Mouse (Mus musculus): ENCODE measurements around the gene Zic5. TPM values are rescaled to one million over a fixed set of nuclear protein-coding genes. Genes with fewer than 3 reads are reported as not detected.

Zic5 gene
- polyA plus RNA-seq (2017; shearing (Covaris generic)): 0.17 TPM

DNA sequence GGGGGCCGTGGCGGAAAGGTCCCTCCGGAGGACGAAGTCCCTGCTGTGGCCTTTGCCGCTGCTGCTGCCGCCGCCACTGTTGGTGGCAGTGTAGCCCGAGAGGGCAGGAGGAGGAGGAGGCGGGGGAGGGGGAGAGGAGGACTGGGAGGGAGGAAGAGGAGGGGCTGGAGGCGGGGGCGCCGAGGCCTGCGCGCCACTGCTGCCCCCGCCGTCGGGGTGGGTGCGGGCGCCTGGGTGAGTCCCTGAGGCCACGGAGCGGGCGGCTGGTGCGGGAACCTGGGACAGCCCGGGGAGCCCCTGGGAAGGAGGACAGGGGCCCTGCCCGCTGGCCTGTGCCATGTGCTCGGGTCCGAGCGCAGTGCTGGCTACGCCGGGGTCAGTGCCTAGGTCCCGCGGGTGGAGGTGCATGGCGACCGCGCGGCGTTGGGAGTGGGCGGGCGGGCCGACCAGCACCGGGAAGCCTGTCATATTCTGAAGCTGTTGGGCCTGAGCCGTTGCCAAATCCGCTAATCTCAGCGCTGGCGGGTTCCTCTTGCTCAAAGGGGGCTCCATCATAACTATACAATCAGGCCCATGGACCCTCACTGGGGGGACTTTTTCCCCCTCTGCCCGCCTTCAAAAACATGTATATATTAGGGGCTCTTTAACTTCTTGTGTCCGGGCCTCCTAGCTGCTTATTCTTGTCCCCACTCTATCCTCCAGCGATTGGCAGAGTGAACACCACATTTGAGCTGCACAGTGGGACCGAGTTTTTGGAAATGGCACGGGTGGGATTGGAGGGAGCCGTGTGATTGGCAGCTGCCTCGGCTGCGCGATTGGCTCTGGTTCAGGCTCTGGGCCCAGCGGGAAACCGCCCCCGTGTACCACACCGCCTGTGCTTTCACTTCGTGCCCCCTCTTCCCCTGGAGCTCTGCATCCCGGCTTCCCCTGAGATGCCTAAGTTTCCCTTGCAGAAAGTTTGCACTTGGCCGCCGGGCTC is at the start of gene Zic5:
Zic5 (minus strand) TSS at position 915 of the 979 bp plus-strand sequence.

DNA sequence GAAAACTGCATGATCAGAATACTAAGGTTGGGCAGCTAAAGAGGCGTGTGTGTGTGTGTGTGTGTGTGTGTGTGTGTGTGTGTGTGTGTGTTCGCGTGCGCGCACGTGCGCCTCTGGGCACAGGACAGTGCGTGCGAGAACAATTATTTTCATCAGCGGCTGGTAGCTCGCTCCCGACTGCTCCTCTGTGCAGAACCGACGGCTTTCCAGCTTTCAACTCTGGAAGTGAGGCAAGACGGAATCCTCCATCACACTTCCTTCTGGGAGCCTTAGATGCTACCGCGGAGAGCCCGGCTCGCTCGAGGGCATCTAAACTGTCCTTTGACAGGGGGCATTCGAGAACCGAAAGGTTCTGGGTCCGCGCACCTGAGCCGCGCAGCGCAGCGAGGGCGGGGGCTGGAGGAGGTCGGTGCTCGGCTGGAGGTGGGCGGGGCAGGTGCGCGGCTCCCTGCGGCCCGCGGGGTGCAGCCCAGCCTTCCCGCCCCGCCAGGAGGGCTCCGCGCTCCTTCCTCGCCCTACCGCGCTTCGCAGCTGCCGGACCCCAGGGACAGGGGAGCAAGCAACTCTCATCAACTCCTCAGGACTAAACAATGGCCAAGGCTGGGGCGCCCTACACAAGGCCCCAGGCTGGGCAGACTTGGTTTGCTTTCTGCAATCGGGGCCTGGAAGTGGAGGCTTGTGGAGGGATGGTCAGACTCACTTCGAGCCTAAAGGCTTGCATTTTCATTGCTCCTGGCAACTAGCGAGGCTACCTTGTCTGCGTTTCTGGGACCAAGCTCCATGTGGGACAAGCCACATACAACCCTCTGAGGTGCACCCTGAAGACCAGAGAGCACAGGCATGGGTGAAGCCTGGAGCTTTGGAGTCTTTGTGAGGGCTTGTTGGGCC is 25.2 kb upstream of the Zic5 start, which contains the start of gene Gm10837:
Gm10837 (plus strand) TSS at position 146 of the 888 bp plus-strand sequence.

DNA sequence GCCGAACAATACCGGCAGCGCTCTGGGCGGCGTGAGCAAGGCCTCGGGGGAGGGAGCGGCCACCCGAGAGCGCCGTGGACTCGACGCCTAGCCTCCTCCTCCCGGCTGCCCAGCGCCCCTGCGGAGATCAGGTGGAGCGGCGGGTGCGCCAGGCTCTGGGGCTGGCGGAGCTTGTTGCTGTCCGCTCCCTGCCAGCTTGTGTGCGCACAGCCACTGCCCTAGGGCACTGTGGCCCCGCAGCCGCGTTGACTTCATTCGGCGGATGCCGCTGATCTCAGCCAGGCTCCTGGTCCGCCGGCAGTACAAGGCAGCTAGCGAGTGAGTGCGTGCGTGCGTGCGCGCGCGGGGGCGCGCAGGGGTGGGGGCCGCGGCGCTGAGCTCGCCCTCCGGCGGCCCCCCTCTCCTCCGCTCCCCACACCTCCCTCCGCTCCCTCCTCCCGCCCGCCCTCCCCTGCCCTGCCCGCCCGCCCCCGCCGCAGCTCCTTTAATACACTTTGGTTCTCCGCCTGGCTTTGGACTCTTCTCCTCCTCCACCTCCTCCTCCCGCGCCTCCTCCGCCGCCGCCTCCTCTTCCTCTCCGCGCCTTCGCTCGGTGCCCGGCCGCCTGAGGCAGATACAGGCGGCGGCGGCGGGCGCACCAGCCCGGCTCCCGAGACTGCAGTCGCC is 9.5 kb upstream of the Zic5 start, which contains the start of gene Zic2:
Zic2 (plus strand) TSS at position 545 of the 666 bp plus-strand sequence.

DNA sequence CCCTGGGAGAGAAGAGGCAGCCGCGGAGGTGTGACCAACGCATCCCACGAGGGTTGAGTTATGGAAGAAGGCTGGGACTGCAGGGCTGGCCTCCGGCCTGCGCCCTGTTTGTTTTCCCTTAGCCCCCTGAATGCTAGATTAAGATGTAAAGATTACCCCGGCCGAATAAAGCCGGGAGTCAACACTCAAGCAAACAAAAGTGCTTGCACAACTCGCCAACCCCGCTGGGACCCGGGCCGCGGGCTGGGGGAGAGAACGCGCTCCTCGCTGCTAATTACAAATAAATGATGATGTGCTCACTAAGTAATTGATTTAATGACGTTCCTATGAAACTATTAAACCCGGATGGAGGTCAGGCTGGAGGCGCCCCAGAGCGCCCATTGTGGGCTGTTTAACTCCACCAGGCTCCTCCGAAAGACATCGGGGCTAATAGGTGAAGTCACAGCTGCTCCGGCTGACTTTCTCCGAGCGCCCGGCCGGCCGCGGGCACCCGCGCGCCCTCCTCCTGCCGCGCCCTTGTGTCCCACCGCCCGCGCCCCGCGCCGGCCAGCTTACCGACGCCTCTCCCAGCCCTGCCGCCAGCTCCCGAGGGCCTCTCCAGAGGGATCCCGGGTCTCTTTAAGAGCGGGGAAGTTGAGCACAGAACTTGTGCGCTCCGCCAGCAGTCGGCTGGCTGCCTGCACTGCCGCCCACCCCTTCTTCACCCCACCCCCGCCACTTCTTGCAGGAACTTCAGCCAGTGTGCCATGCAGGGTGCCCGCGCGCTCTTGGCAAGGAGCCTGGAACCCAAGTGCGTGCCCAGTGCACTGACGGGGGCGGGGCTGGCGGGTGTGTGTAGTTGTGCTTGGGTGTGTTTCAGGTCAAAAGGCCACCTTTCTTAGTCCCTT is 14.7 kb downstream of the Zic5 start, which contains the start of gene Gm5089:
Gm5089 (minus strand) TSS at position 620 of the 887 bp plus-strand sequence.

Other genes starting within 250 kb of the Zic5 start
- not detected for gene Gm5089, start 14.6 kb downstream of the Zic5 start, polyA plus RNA-seq (2017; shearing (Covaris generic))
- not detected for gene Zic2, start 9.8 kb upstream of the Zic5 start, polyA plus RNA-seq (2017; shearing (Covaris generic))
- not detected for gene Gm10837, start 24.9 kb upstream of the Zic5 start, polyA plus RNA-seq (2017; shearing (Covaris generic))
- gene Pcca, start 68.6 kb upstream of the Zic5 start, polyA plus RNA-seq (2017; shearing (Covaris generic)): 34.6 TPM

Measured in CD4-positive, CD25-positive, alpha-beta regulatory T cell (primary cell).